1 mouse cellular context compared by ENCODE assay signal in the genomic region with DNA sequence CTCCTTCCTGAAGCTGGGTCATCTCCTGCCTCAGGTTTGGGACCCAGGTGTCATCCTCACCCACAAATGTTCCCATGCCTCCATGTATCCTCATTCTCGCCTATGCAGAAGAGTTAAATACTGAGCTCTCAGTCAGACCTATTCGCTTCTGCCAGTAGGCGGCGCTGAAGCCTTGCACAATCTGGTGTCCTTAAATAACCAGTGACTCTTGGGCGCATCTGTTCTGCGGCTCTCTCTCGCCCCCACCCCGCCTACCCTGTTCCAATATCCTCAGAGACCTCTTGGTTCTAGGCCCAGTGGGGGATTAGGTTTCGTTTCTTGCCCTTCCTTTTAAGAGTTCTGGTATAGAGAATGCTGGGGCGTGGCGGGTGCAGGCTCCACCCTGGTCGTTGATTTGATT.
A peak's percentile ranks its signal among the peaks of the same experiment; 100 is the strongest.
TF ChIP-seq lines count a peak whose summit lies in the region.

No protein-coding gene starts in this region.

TF ChIP-seq in CH12.LX, 34 proteins besides CTCF, POLR2A, EP300 and RAD21 (continued from another document):
- no peak for TF ChIP-seq SIN3A (IDR thresholded peaks at IDR 0.05; ENCODE audit: low read length)
- peak; percentile 45; the same call in 1 of the 2 replicates for TF ChIP-seq TCF12 (IDR thresholded peaks at IDR 0.05; ENCODE audit: low read depth, low read length)
